ENCODE assay signal across 12 mouse cellular contexts in the genomic region with DNA sequence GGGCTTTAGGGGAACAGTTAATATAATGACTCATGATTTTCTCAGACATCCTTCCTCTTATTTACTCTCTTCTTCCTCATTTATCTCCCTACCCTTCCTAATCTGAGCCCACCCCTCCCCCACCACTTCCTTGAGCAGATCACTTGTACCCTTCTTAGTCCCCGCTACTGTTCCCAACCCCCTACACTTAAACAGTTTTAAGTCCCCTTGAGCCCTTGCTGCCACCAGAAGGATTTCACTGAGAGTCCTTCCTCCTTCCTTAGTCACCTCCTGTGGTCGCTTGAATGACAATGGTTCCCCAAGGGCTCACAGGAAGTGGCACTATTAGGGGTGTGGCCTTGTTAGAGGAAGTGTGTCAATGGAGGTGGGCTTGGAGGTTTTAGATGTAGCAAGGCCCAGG. TPM values are rescaled to one million over a fixed set of nuclear protein-coding genes. Genes with fewer than 3 reads are reported as not detected.
DNase-seq lines count a peak whose midpoint lies in the region; ATAC-seq and TF ChIP-seq lines count a peak whose summit lies in the region.
"Had no signal": no experiment of that assay in that cellular context is flagged by ENCODE, and none has a peak within 500 bp of the region (broad histone marks: within the 10 kb centered on the region; RNA-seq: fewer than 3 reads in every experiment).

No protein-coding gene starts in this region.

- intact Hi-C loops in gastrocnemius, adult 2 months (cut with DNase I): no loop called here

- H3K27me3 ChIP-seq in splenic B cell, adult 2 months (ENCODE audit: control insufficient read depth, insufficient read depth, low read length, poor library complexity, severe bottlenecking): no peaks in the 10 kb centered on the region
- H3K27me3 ChIP-seq: limb, embryonic 12.5 days had no signal

- no peak overlapping the region for H3K4me3 ChIP-seq in gastrocnemius, adult 2 months
- H3K4me3 ChIP-seq: limb, embryonic 12.5 days; myocyte had no signal

- H3K36me3 ChIP-seq in splenic B cell, adult 2 months (ENCODE audit: control insufficient read depth, insufficient read depth, low read length, poor library complexity, severe bottlenecking): no peaks in the 10 kb centered on the region
- H3K36me3 ChIP-seq: limb, embryonic 12.5 days had no signal

- DNase-seq in gastrocnemius, adult 2 months: peak; percentile 30
- DNase-seq in gastrocnemius, adult 18-20 months (ENCODE audit: low spot score): no peak
- peak; percentile 22 for DNase-seq in right cerebral cortex, postnatal 14 days
- no peak for DNase-seq in right cerebral cortex, adult 2 months (ENCODE audit: low spot score in 2 of 2)
- peak; percentile 14 for DNase-seq in lung, postnatal 10 days
- DNase-seq in splenic B cell, adult 2 months (ENCODE audit: low read depth, low spot score): peak; percentile 68
- no peak for DNase-seq in cerebellum, adult 11-12 months
- DNase-seq: adrenal gland, postnatal 10 days; kidney, postnatal 14 days had no signal

- ATAC-seq in cerebellum, adult (ENCODE audit: insufficient number of reproducible peaks, low FRiP score, low TSS enrichment): no peak

- TF ChIP-seq CTCF in gastrocnemius, adult 2 months (IDR thresholded peaks at IDR 0.05): no peak

- no peak overlapping the region for H3K27ac ChIP-seq in gastrocnemius, adult 2 months
- H3K27ac ChIP-seq: limb, embryonic 12.5 days had no signal

RNA-seq across cellular contexts. Expression of a gene that starts 50.7 kb away (rescaled TPM):
- 1 to 10 TPM; 5.3 to 8.2 TPM for total RNA-seq in gastrocnemius, adult 2 months (2021)
- 1 to 10 TPM; 7.5 to 7.9 TPM for total RNA-seq in gastrocnemius, adult 18-20 months (2021)

Comparison
In these comparisons a context has a peak if more than half of its experiments do, and no peak if none do; other contexts are left out.
1. DNase-seq: peak in gastrocnemius, adult 2 months (single experiment), right cerebral cortex, postnatal 14 days (single experiment), lung, postnatal 10 days (single experiment) and splenic B cell, adult 2 months (single experiment); none in gastrocnemius, adult 18-20 months (single experiment), right cerebral cortex, adult 2 months (0 of 2) and cerebellum, adult 11-12 months (single experiment).